Mouse (Mus musculus) forebrain, embryonic 11.5 days (tissue): ENCODE data around the gene Wrnip1. TPM values are rescaled to one million over a fixed set of nuclear protein-coding genes. Genes with fewer than 3 reads are reported as not detected.

Experiments used
- ATAC-seq: fragments of 200-750 bp; cut with Nextera tagmentation; replicated peaks from 2 replicates; pipeline ENCODE4 v1.8.0; 2017; ENCODE audit warnings: moderate TSS enrichment; ENCODE audit not compliant: low FRiP score
- DNase-seq: peaks from one replicate; pipeline ENCODE4 v3.0.0-alpha.2; 2017; ENCODE audit warnings: low spot score
- H3K27ac ChIP-seq: fragments of 300-500 bp; sonication (generic); 2 replicates; pipeline ENCODE4 v1.5.1; 2014; ENCODE audit warnings: low read depth, low read length
- H3K27me3 ChIP-seq: fragments of 300-500 bp; sonication (generic); 2 replicates; pipeline ENCODE4 v1.6.1; 2014; ENCODE audit warnings: mild to moderate bottlenecking, low read length, mixed read lengths; ENCODE audit not compliant: control insufficient read depth, insufficient read depth
- H3K36me3 ChIP-seq: fragments of 300-500 bp; sonication (generic); 2 replicates; pipeline ENCODE4 v1.6.1; 2014; ENCODE audit warnings: mild to moderate bottlenecking, low read length, moderate library complexity, mixed read lengths; ENCODE audit not compliant: control insufficient read depth, insufficient read depth
- H3K4me1 ChIP-seq: fragments of 300-500 bp; sonication (generic); replicated peaks from 2 replicates; pipeline ENCODE4 v1.6.1; 2014; ENCODE audit warnings: low read length, mixed read lengths; ENCODE audit not compliant: control insufficient read depth, insufficient read depth
- H3K4me2 ChIP-seq: fragments of 300-500 bp; sonication (generic); 2 replicates; pipeline ENCODE4 v1.6.1; 2014; ENCODE audit warnings: low read depth, mild to moderate bottlenecking, low read length, moderate library complexity, mixed read lengths; ENCODE audit not compliant: severe bottlenecking
- H3K4me3 ChIP-seq: fragments of 300-500 bp; sonication (generic); 2 replicates; pipeline ENCODE4 v1.5.1; 2014; ENCODE audit warnings: low read depth, low read length
- H3K9ac ChIP-seq: fragments of 300-500 bp; sonication (generic); 2 replicates; pipeline ENCODE4 v1.6.1; 2014; ENCODE audit warnings: low read length
- H3K9me3 ChIP-seq: fragments of 300-500 bp; sonication (generic); 2 replicates; pipeline ENCODE4 v1.6.1; 2016; ENCODE audit warnings: low read length, mixed read lengths; ENCODE audit not compliant: control insufficient read depth
- WGBS: fragments of 180-500 bp; shearing (Covaris S2); extraction: QIAGEN DNeasy Blood & Tissue Kit; methylation state at CpG from one replicate; pipeline ENCODE4 v1.1.7; 2014; 5-methylcytosine and 5-hydroxymethylcytosine counted together
- polyA plus RNA-seq: library from polyadenylated mRNA; unstranded; fragments of >200 nt; fragmentation: Nextera tagmentation; extraction: Ambion mirVana; gene quantifications from 2 replicates; pipeline ENCODE4 v1.2.1, GENCODE M21; 2014

The Wrnip1 gene
- polyA plus RNA-seq, 1 experiment from 2014 or later, result 22.1 TPM

DNA sequence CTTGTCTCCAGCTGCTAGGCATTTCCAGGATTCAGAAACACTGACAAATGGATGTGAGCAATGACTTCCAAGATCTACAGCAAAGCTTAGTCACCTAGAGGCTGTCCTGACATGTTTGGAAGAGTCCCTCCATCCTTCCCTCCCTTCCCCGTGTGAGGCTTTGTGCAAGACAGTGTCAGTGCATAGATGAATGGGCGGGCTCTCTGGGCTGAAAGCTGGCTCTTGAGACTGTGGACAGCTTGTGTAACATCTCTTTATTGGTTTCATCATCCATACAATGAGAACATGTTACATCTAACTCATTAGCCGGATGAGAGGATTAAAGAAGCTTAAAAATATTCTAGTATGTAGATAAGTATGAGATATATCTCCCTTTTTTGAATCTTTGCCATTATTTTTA, 30.9 kb downstream of the Wrnip1 start:
- WGBS, result 76% methylated on average over 3 of the region's 3 CpGs
- H3K9me3 ChIP-seq, result no peaks in the 10 kb centered on the region
- H3K36me3 ChIP-seq, result no peaks in the 10 kb centered on the region
- H3K4me1 ChIP-seq, result no peaks in the 10 kb centered on the region
- H3K9ac ChIP-seq, result no peak overlapping the region
- ATAC-seq, result no peak
- no peak overlapping the region for H3K27ac ChIP-seq
- no peaks in the 10 kb centered on the region for H3K27me3 ChIP-seq
- no peak overlapping the region for H3K4me2 ChIP-seq
- H3K4me3 ChIP-seq, result no peak overlapping the region
- DNase-seq, result no peak

DNA sequence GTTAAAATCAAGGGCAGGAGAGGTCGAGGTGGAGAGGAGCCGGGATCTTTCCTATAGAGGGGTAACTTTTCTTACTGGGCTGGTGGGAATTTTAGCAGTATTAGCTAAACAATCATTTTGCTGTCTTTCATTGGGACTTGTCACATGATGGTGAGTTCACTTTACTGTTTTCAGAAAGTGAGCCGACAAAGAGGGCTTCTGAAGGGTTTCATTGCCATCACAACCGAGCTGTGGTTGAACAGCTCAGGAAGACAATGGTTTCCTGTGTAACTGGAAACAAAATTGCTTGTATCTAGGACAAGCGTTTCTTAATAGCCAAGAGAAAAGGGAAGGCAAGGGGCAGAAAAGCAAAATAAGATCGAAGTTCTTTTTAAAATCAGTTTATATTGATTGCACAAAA, 31.4 kb downstream of the Wrnip1 start:
- Histone ChIP-seq H3K36me3 (no peaks in the 10 kb centered on the region), H3K27ac (no peak overlapping the region), H3K27me3 (no peaks in the 10 kb centered on the region), H3K4me1 (no peaks in the 10 kb centered on the region), H3K4me2 (no peak overlapping the region), H3K9ac (no peak overlapping the region), H3K9me3 (no peaks in the 10 kb centered on the region), H3K4me3 (no peak overlapping the region)
- DNase-seq (no peak), ATAC-seq (no peak)
- 79% methylated on average over 6 of the region's 6 CpGs for WGBS

DNA sequence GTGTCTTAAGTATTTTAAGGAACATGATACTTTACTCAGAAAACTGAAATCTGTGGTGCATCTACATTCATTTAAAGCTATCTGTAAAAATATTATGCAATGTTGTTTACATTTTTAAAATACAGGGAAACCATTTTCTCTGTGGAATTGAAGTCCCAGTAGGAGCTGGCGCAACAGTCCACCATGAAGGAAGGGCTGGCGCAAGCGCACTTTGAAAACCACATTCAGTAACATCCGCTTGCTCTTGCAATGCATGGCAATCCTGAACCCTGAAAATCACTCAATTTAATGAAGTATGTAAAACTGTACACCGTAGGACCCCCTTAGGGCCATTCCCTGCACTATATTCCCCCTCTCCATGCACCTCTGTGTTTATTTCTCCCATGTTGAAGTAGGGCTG, 32.7 kb downstream of the Wrnip1 start:
- no peak for DNase-seq
- ATAC-seq, result no peak
- WGBS, result 96% methylated on average over 5 of the region's 5 CpGs

DNA sequence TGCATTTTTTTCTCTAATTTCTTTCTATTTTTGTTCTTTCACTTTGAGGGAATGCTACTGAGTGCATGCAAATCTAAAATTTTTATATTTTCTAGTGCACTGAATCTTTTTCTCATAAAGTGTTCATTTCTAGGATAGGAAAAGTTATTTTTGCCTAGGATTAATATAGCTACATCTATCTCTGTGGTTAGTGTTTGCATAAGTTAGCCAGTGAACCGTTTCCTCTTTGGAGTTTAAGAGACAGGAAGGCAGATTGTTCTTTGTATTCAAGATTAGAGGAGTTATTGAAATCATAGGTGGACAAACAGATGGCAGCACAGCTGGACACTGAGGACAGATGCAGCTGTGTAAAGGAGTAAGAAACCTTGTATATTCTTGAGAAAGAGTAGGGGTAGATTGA, 37.5 kb downstream of the Wrnip1 start:
- WGBS, result 53% methylated on average over 1 of the region's 1 CpGs
- no peak for ATAC-seq
- no peak overlapping the region for H3K27ac ChIP-seq
- no peaks in the 10 kb centered on the region for H3K4me1 ChIP-seq
- H3K36me3 ChIP-seq, result no peaks in the 10 kb centered on the region
- DNase-seq, result no peak
- no peak overlapping the region for H3K9ac ChIP-seq
- H3K4me3 ChIP-seq, result no peak overlapping the region
- no peaks in the 10 kb centered on the region for H3K9me3 ChIP-seq
- no peaks in the 10 kb centered on the region for H3K27me3 ChIP-seq
- H3K4me2 ChIP-seq, result no peak overlapping the region

More for the DNA sequence above, 32.7 kb downstream of the Wrnip1 start:
- no peaks in the 10 kb centered on the region for H3K4me1 ChIP-seq
- no peak overlapping the region for H3K4me3 ChIP-seq
- no peaks in the 10 kb centered on the region for H3K27me3 ChIP-seq
- H3K36me3 ChIP-seq, result no peaks in the 10 kb centered on the region
- no peak overlapping the region for H3K4me2 ChIP-seq
- no peaks in the 10 kb centered on the region for H3K9me3 ChIP-seq
- no peak overlapping the region for H3K27ac ChIP-seq
- H3K9ac ChIP-seq, result no peak overlapping the region

DNA sequence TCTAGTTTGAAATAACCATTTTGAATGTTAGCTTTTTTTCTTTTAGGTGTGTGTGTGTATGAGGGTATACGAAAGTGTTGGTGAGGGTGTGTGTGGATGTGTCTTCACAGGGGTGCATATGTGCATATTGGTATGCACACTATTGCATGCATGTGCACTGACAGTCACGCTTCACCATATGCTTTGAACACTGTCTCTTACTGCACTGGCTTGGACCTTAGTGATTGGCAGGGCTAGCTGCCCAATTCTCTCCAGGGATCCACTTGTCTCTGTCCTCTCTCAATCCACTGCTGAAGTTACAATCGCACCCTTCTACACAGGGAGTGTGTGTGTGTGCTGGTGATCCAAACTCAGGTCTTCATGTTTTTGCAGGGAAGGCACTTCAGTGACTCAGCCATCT, 39.5 kb downstream of the Wrnip1 start:
- Histone ChIP-seq H3K9ac (no peak overlapping the region), H3K27me3 (no peaks in the 10 kb centered on the region), H3K9me3 (no peaks in the 10 kb centered on the region), H3K4me1 (no peaks in the 10 kb centered on the region), H3K4me2 (no peak overlapping the region), H3K27ac (no peak overlapping the region), H3K36me3 (no peaks in the 10 kb centered on the region), H3K4me3 (no peak overlapping the region)
- 88% methylated on average over 3 of the region's 3 CpGs for WGBS
- DNase-seq, result no peak
- no peak for ATAC-seq

DNA sequence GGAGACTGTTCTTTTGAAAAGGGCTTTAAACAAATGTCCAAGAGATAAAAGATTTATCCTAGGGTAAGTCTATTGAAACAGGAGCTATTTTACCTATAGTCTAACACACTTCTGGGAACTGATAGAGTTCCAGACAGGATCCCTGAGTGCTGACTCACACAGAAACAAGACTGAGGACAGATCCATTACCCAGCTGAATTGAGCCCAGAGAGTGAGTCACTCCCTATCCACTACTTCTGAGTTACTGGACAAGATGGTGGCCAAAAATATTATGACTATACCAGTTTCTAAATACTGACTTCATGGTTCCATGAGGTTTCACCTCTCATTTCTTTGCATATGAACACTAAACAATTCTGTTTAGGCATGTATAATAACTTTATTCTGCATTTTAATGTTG, 44.4 kb downstream of the Wrnip1 start:
- ATAC-seq (no peak), DNase-seq (no peak)

DNA sequence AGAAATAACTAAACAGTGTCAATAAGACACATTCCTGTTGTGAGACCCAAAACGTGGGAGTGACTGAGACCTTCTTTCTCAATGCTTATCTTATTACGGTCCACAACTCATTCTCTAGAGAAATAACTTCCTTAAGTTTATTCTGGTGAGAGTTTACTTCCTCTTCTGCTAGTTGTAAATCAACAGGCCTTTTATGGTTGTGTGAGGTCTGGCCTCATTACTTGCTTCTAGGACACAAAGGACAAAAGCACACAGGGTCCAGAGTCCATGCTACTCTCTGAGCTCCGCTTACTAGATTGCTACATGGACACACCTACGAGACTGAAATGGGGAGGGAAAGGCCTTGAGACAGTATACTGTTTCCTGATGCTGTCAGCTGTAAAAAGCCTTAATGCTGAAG, 47.3 kb downstream of the Wrnip1 start:
- DNase-seq (no peak), ATAC-seq (no peak)
- Histone ChIP-seq H3K9me3 (no peaks in the 10 kb centered on the region), H3K27me3 (no peaks in the 10 kb centered on the region), H3K4me1 (no peaks in the 10 kb centered on the region), H3K36me3 (no peaks in the 10 kb centered on the region), H3K4me2 (no peak overlapping the region), H3K27ac (no peak overlapping the region), H3K4me3 (no peak overlapping the region), H3K9ac (no peak overlapping the region)
- 77% methylated on average over 4 of the region's 4 CpGs for WGBS

More for the DNA sequence above, 44.4 kb downstream of the Wrnip1 start:
- Histone ChIP-seq H3K9me3 (no peaks in the 10 kb centered on the region), H3K4me3 (no peak overlapping the region), H3K27me3 (no peaks in the 10 kb centered on the region), H3K9ac (no peak overlapping the region), H3K4me2 (no peak overlapping the region), H3K36me3 (no peaks in the 10 kb centered on the region), H3K27ac (no peak overlapping the region), H3K4me1 (no peaks in the 10 kb centered on the region)

DNA sequence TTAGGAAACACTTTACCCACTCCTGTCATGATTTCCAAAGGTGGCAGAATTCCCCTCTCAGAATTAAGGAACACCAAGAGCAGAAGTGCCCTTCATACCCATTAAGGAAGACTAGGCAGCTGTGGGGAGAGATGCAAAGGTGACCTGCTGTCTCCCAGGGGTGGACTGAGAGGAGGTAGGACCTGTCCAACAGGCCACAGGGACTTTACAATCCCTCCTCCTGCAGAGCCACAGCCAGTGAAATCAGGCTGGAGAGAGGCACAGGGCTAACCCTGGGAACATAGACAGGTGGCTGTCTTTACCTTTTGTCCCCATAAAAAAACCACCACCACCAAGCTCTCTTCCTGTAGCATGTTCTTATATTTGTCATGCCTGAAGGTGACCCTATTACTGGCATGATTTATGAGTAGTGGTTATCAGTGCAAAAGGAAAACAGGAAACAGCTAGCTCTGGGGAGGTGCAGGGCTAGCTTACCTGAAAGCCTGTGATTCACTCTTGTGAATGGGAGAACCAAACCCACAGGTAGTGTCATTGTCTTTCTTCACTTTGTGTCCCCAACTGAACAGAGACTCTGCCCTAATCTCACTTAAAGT, 47.8 kb downstream of the Wrnip1 start:
- no peak overlapping the region for H3K27ac ChIP-seq
- no peaks in the 10 kb centered on the region for H3K36me3 ChIP-seq
- H3K4me2 ChIP-seq, result no peak overlapping the region
- no peak overlapping the region for H3K4me3 ChIP-seq
- DNase-seq (no peak), ATAC-seq (no peak)
- H3K27me3 ChIP-seq, result no peaks in the 10 kb centered on the region
- no peaks in the 10 kb centered on the region for H3K9me3 ChIP-seq
- H3K9ac ChIP-seq, result no peak overlapping the region
- H3K4me1 ChIP-seq, result no peaks in the 10 kb centered on the region

DNA sequence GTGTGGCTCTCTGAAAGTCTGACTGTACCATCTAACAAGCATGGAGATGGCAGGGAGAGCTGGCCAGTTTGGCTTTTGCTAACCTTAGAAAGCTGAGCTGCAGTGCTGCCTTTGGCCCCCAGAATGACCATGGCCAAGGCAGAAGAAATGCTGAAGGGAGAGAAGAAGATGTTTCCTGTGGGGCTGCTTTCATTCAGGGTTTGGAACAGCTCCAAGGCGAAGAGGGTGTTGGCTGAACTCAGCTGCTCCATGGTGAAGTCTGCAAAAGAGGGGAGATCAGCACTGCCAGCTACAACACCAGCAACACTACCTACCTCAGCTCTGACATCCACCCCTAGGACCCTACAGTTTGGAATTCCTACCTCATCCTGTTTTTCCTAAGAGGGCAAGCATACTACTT, 48.3 kb downstream of the Wrnip1 start:
- ATAC-seq, result no peak
- DNase-seq, result no peak
- Histone ChIP-seq H3K9me3 (no peaks in the 10 kb centered on the region), H3K27ac (no peak overlapping the region), H3K4me1 (no peaks in the 10 kb centered on the region), H3K4me2 (no peak overlapping the region), H3K27me3 (no peaks in the 10 kb centered on the region), H3K36me3 (no peaks in the 10 kb centered on the region), H3K9ac (no peak overlapping the region), H3K4me3 (no peak overlapping the region)
- 73% methylated on average over 1 of the region's 1 CpGs for WGBS
